Mouse (Mus musculus): ENCODE measurements around the gene Lrrk1.

The Lrrk1 gene

GRCm38 (mm10) chr7:66229433-66229832 is 158.7 kb downstream of the Lrrk1 start:
- in situ Hi-C loops (cut with MseI, MboI) = no loop called here

GRCm38 (mm10) chr7:66228610-66228920 is 159.6 kb downstream of the Lrrk1 start:
- in situ Hi-C loops (cut with MseI, MboI) = no loop called here

- in situ Hi-C loops (cut with MseI, MboI) = no loop called here
These were observed 160.1 kb downstream of the Lrrk1 start for GRCm38 (mm10) chr7:66227814-66228609.

- in situ Hi-C loops (cut with MseI, MboI) = no loop called here
These were observed 162.3 kb downstream of the Lrrk1 start for GRCm38 (mm10) chr7:66225881-66226280.

GRCm38 (mm10) chr7:66224541-66224940 is 163.6 kb downstream of the Lrrk1 start:
- in situ Hi-C loops (cut with MseI, MboI) = no loop called here

- in situ Hi-C loops (cut with MseI, MboI) = no loop called here
These were observed 164.4 kb downstream of the Lrrk1 start for GRCm38 (mm10) chr7:66223731-66224130.

- in situ Hi-C loops (cut with MseI, MboI) = no loop called here
These were observed 165.5 kb downstream of the Lrrk1 start for GRCm38 (mm10) chr7:66222621-66223091.

- in situ Hi-C loops (cut with MseI, MboI) = no loop called here
These were observed 168.3 kb downstream of the Lrrk1 start for GRCm38 (mm10) chr7:66219794-66220227.

GRCm38 (mm10) chr7:66219028-66219793 is 168.9 kb downstream of the Lrrk1 start:
- in situ Hi-C loops (cut with MseI, MboI) = no loop called here

- in situ Hi-C loops (cut with MseI, MboI) = no loop called here
These were observed 169.7 kb downstream of the Lrrk1 start for GRCm38 (mm10) chr7:66218193-66219014.

GRCm38 (mm10) chr7:66217531-66218094 is 170.5 kb downstream of the Lrrk1 start:
- in situ Hi-C loops (cut with MseI, MboI) = no loop called here

GRCm38 (mm10) chr7:66217011-66217410 is 171.1 kb downstream of the Lrrk1 start:
- in situ Hi-C loops (cut with MseI, MboI) = no loop called here

- in situ Hi-C loops (cut with MseI, MboI) = no loop called here
These were observed 172.2 kb downstream of the Lrrk1 start for GRCm38 (mm10) chr7:66215911-66216310.

GRCm38 (mm10) chr7:66214477-66214876 is 173.7 kb downstream of the Lrrk1 start:
- in situ Hi-C loops (cut with MseI, MboI) = no loop called here

- in situ Hi-C loops (cut with MseI, MboI) = no loop called here
These were observed 175.3 kb downstream of the Lrrk1 start for GRCm38 (mm10) chr7:66212887-66213286.

GRCm38 (mm10) chr7:66209920-66210319 is 178.2 kb downstream of the Lrrk1 start:
- in situ Hi-C loops (cut with MseI, MboI) = no loop called here

- in situ Hi-C loops (cut with MseI, MboI) = no loop called here
These were observed 186.5 kb downstream of the Lrrk1 start for GRCm38 (mm10) chr7:66201657-66202056.

- in situ Hi-C loops (cut with MseI, MboI) = no loop called here
These were observed 187.2 kb downstream of the Lrrk1 start for GRCm38 (mm10) chr7:66200791-66201450.

- in situ Hi-C loops (cut with MseI, MboI) = no loop called here
These were observed 187.8 kb downstream of the Lrrk1 start for GRCm38 (mm10) chr7:66200383-66200782.

- in situ Hi-C loops (cut with MseI, MboI) = no loop called here
These were observed 188.7 kb downstream of the Lrrk1 start for GRCm38 (mm10) chr7:66199391-66199831.

GRCm38 (mm10) chr7:66198416-66198815 is 189.7 kb downstream of the Lrrk1 start:
- in situ Hi-C loops (cut with MseI, MboI) = no loop called here

Data from mouse trophoblast stem cell (cell line).